Mouse (Mus musculus) 416B (cell line): ENCODE results near the gene Cyb561a3.
A peak's percentile ranks its signal among the peaks of the same experiment; 100 is the strongest.

ENCODE experiments used
- DNase-seq: peaks from one replicate; pipeline ENCODE4 v3.0.0; 2011; ENCODE audit warnings: low read depth

Gene Cyb561a3

GRCm38 (mm10) chr19:10576690-10577561, at the start of gene Cyb561a3, which contains the start of gene Tmem138:
Gene Cyb561a3, plus strand, starts transcription at chr19:10577172.
Gene Tmem138, minus strand, starts transcription at chr19:10577362.
- peak; percentile 98 for DNase-seq

- DNase-seq = peak; percentile 27
These were observed 46.9 kb upstream of the Cyb561a3 start for GRCm38 (mm10) chr19:10530082-10530481.

- DNase-seq = no peak
These were observed 37.5 kb upstream of the Cyb561a3 start for GRCm38 (mm10) chr19:10539454-10539853.

- peak; percentile 80 for DNase-seq
These were observed 21.1 kb upstream of the Cyb561a3 start, which contains the start of gene Tmem216 for GRCm38 (mm10) chr19:10555624-10556510. Gene Tmem216, minus strand, starts transcription at chr19:10556238.

GRCm38 (mm10) chr19:10557001-10557400, 20.0 kb upstream of the Cyb561a3 start:
- DNase-seq = no peak

GRCm38 (mm10) chr19:10557430-10557829, 19.5 kb upstream of the Cyb561a3 start:
- no peak for DNase-seq

- DNase-seq = peak; percentile 60
These were observed 19.1 kb upstream of the Cyb561a3 start for GRCm38 (mm10) chr19:10557837-10558375.

- DNase-seq = peak; percentile 56
These were observed 16.9 kb upstream of the Cyb561a3 start for GRCm38 (mm10) chr19:10560108-10560507.

- peak; percentile 64 for DNase-seq
These were observed 15.2 kb upstream of the Cyb561a3 start for GRCm38 (mm10) chr19:10561558-10562314.

- no peak for DNase-seq
These were observed 14.6 kb upstream of the Cyb561a3 start for GRCm38 (mm10) chr19:10562351-10562750.

- DNase-seq = no peak
These were observed 12.7 kb upstream of the Cyb561a3 start for GRCm38 (mm10) chr19:10564278-10564677.

- peak; percentile 37 for DNase-seq
These were observed 11.8 kb upstream of the Cyb561a3 start for GRCm38 (mm10) chr19:10565217-10565616.

GRCm38 (mm10) chr19:10569627-10570026, 7.3 kb upstream of the Cyb561a3 start:
- peak; percentile 39 for DNase-seq

GRCm38 (mm10) chr19:10580102-10580501, 3.1 kb downstream of the Cyb561a3 start:
- DNase-seq = no peak

- DNase-seq = no peak
These were observed 3.8 kb downstream of the Cyb561a3 start for GRCm38 (mm10) chr19:10580761-10581160.

- no peak for DNase-seq
These were observed 5.0 kb downstream of the Cyb561a3 start for GRCm38 (mm10) chr19:10581984-10582383.

GRCm38 (mm10) chr19:10583550-10584146, 6.7 kb downstream of the Cyb561a3 start:
- DNase-seq = no peak

GRCm38 (mm10) chr19:10585112-10585511, 8.1 kb downstream of the Cyb561a3 start:
- DNase-seq = no peak

GRCm38 (mm10) chr19:10587231-10587630, 10.3 kb downstream of the Cyb561a3 start:
- DNase-seq = peak; percentile 78

GRCm38 (mm10) chr19:10589127-10589857, 12.3 kb downstream of the Cyb561a3 start:
- DNase-seq = peak; percentile 81
